Mouse (Mus musculus) thymus, postnatal 36 days (tissue): Measurements from ENCODE around the gene Pnpla1.

Experiments used
- DNase-seq, 2 experiments: peaks; one replicate each; pipeline ENCODE4 v3.0.0; 2022; ENCODE audit warnings: mixed read lengths in 2 of 2

Gene Pnpla1

DNA sequence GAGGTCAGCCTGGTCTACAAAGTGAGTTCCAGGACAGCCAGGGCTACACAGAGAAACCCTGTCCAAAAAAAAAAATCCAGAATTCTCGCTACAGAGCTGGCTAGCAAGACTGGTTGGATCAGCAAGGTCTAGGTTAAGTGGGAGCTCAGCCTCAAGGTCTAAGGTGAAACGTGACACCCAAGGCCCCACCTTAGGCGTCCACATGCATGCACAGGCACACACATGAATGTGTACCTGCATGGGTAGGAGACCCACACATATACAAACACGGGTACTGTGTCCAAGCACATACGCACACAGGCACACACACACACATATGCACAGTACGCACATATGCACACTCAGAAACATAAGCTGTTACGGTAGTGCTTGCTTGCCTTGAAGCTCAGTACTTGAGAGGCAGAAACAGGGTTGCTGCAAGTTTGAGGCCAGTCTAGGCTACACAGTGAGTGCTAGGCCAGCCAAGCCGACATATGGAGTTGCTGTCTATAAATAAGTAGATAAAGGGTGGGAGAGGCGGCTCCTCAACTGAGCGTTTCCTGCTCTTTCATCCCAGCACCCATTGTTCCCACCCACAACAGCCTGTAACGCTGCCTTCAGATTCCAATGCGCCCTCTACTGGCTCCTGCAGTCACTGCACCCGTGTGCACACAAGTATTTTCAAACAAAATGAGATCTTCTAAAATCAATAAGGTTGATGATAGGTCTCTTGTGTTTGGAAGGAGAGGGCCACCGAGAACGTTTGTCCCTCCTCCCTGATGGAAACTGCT, 68.8 kb downstream of the Pnpla1 start:
- DNase-seq = peak; percentile 58

DNA sequence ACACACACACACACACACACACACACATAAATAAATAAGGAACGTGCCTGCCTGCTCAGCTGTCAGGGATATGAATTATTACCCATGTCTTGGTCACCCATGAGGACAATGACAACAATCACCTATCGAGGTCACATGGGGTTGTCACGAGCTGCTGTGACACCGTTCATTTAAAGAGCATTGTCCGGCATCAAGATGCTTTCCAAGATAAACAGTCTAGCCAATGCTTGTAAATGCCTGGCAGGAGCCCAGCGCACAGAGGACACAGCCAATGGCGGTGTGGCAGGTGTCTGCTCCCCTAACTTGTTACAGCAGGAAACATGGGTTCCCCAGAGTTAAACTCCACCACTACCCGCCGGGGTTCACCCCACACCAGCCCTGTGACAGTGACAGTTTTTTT, 69.8 kb downstream of the Pnpla1 start:
- DNase-seq = no peak

DNA sequence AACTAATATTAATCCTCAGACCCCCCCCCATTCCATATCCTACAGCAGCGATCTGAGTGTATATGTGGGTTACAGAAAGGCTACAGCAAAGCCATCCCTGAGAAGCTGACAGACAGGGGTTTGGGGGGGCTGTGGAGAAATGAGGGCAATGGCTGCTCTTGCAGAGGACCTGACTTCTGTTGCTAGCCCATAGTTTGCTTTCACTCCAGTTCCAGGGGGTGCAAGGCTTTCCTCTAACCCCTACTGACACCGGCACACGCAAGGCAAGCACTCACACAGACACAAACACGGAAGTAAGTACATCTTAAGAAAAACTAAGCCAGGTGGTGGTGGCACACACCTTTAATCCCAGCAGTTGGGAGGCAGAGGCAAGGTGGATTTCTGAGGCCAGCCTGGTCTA, 71.2 kb downstream of the Pnpla1 start:
- DNase-seq = no peak

DNA sequence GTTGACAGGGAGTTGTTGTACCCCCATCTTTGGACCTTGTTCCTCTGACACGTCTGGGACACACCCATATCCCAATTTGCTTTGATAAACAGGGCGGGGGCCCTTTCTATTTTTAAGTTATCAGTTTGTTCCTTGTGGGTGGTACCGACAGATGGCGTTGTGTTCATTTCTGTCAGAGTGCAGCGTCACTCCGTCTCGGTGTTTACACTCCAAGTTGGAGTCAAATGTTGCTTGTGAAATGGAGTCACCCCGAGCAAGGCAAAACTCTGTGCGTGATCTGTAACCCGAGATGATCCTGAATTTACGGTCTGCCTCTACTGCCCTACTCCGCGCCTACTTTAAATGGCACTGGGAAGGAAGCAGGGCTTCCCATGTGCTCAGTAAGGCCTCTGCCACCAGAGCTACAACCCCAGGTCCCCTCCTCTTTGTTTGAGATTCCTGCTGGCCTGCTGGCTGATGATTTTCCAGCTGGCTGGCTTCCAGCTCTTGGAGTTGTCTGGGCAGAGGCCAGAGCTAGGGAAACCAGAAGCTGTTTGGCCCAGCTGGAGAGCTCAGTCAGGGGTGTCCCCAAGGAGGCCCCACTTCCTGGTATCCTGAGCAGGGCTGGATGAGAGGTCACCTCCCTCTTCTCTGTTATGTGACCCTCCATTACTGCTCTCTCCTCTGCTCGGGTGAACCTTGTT, 72.3 kb downstream of the Pnpla1 start:
- DNase-seq = no peak

DNA sequence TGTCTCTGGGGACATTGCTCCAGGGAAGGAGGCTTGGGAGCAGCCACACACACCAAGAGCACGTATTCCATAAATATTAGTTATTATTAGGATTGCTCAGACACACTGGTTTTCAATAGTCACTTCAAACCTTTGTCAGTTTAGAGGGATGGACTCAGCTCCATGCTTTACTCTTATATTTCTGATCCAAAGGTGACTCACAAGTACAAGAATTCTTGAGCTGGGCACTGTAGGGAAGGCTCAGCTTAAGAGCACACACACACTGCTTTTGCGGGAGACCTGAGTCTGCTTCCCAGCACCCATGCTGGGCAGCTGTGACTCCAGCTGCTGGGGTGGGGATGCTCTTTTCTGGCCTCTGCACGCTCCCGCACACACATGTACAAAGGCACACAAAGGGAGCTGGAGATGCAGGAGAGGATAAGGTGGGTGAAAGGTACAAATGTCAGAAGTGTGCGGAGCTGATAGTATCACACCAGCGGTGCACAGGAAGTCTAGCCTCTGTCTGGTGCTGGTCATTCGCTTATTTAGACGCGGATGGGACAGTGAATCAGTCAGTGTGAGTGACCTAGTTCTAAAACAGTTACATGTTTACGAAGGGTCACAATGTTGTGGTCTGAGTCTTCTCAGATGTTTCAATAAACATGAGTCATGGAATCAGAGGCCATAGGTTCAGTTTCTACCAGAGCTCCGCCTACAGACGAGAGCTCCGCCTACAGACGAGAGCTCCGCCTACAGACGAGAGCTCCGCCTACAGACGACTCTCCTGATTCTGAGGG, 73.4 kb downstream of the Pnpla1 start:
- no peak for DNase-seq

DNA sequence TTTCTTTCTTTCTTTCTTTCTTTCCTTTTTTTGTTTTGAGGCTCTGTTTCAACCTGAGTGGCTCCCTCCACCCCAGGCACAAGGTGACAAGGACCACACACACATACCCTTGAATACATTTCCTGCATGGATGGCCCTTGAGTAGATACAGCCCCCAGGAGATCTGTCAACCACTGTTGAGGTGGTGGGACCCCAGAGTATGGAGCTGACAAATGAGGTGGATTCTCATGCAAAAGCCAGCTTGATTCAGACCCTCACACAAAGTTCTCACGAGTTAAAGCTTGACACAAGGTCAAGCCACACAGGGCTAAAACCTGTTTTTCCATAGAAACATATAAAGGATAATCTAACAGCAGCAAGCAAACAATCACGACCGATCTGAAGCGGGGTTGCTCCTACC, 74.1 kb downstream of the Pnpla1 start:
- DNase-seq = no peak

DNA sequence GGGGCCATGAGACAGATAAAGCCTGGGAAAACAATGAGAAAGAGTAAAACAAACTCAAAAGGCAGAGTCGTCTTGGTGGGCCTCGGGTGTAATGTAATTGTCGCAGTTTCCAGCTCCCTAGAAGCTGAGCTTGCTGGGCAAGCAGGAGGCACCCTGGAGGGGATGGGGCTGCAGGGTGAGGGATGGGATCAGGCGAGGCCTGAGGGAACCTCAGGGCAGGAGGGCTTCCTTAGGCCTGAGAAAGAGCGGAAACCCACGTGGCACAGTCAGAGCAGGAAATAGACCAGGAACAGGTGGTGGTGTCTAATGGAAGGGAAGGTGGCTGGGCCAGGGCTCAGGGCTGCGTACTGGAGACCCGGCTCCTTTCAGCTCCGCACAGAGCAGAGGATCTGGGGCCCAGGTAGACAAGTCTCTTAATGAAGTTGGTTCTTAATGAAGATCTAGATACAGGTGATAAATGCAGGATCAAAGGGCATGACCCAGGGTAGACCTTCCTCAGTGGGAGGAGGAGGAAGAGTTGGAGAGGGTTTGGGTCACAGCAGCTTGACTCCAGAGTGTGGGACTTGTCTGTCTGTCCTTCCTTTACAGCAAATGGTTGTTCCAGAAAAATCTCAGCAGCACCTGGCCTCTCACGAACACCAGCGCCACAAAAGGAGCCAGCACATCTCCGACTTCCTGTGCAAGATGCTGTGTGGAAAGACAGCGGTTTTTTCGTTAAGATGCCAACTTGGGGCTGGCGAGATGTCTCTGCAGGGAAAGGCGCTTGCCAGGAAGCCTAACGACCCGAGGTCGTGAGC, 76.1 kb downstream of the Pnpla1 start:
- no peak for DNase-seq

DNA sequence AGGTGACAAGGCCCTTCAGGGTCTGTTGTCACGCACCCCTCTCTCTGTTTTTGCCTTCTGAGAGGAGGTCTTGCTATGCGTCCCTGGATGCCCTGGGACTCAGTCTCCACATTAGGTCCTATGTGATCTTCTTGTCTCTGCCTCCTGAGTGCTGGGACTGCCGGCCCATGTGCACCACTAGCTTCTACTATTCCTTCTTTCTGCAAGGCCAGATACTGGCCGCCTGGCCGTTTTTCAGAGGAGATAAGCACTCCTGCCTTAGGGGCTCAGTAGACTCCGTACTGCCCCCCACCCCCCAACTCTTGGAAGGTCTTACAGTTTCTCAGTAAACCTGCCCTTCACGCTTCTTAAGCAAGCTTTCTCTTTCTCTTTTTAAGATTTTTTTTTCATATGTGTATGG, 77.9 kb downstream of the Pnpla1 start:
- DNase-seq = no peak

DNA sequence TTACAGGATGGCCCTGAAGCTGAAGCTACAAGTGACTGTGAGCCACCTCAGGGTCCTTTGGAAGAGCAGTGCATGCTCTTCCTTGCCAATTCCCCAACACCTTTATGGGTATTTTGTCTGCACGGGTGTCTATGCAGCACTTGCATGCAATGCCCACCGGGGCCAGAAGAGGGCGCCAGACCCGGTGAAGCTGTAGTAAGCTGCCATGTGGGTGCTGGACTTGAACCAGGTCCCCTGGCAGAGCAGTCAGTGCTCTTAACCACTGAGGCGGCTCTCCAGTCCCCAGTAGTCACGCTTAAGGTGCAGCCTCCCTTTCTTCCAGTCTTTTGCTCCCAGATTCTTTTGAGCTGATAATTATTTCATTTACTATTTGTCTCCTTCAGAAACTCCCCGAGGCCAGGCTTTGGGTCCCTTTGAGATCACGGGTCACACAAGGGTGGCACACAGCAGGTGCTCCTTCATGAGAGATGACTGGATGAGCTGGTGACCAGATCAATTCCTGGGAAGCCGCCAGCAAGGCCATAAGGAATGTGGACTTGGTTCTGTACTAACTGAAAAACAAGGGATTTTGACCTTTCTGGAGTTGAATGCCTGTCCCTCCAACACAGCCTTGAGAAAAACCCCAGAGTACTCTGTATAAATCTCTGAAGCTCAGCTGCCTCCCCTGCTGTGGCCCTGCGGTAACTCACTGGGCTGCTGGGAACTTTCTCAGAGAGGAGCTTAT, 78.6 kb downstream of the Pnpla1 start:
- peak; percentile 56 to 66 for DNase-seq
